Mouse (Mus musculus) left cerebral cortex, adult 18-20 months (tissue): ENCODE measurements around the gene Frat1. TPM values are rescaled to one million over a fixed set of nuclear protein-coding genes. Genes with fewer than 3 reads are reported as not detected.

Experiments used
- DNase-seq, 2 experiments: peaks; one replicate each; pipeline ENCODE4 v3.0.0; 2021 to 2022; ENCODE audit warnings: low spot score in 2 of 2, mixed read lengths in 1 of 2
- total RNA-seq, 2 experiments: library from RNA; stranded (reverse); gene quantifications; 2 replicates each; pipeline ENCODE4 v1.2.3; 2021

Gene Frat1
- total RNA-seq, 2 experiments from 2014 or later: 14.0 to 15.7 TPM

DNA sequence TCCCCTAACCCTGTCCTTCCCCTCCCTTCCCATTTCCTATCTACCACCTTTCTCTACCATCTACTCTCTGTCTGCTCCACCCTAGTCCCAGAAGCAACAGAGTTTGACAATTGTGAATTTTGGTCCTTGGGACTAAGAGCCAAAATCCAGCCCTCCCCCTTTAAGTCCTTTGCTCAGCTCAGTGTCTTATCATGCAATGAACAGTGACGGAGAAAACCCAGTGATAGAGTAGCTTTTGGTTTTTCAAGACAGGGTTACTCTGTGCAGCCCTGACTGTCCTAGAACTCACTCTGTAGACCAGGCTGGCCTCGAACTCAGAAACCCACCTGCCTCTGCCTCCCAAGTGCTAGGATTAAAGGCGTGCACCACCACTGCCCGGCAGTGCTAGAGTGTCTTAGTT is 16.4 kb upstream of the Frat1 start:
- no peak for DNase-seq

DNA sequence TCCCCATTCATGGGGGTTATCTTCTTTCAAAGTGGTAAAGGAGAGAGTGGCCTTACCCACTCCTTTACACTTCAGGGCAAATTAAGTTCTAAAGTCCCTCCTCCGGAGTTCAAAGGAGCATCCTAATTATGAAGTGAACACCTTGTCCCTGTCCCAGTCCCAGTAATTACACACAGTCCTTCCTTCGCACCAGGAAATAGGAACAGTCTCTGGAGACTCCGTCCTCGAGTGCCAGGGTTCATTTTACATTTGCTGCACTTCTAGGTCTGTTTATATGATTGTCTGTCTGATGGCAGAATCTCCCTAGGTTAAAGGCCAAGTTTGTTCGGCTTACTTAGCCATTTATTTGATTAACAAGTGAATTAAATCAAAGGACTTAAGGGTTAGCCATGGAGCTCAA is 13.4 kb upstream of the Frat1 start:
- no peak for DNase-seq

DNA sequence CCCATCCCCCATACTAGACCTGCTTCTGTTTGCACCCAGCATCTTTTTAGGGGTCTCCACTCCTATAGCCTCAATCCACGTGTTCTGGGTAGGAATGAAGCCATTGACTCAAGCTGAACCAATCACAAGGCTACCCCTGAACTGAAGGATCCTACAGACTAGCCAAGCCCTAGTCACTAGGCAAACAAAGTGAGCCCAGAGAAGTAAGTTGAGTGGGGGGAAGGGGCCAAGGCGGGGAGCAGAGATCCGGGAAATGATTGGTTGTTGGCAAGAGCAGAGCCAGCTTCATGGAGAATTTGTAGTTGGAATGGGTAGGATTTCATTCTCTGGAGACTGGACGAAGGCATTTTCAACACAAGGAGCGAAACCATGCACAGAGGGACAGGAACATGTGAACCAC is 12.9 kb upstream of the Frat1 start:
- no peak for DNase-seq

DNA sequence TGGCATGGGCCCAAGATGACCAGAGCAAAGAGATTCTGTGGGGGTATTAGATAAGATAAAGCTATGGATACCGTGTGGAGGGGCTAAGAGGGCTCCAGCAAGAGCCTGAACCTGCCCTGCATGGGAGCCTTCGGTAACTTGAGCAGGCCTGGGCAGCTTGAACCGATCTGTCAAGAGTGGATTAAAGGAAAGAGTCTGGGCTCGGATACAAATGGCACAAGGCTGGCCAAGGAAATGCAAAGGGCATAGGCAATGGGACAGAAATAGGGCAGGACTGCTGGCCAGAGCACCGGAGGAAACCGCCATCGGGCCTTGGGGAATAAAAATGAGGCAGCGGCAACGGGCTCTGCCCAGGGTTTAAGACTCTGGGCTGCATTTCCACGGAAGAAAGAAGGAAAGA is 12.4 kb upstream of the Frat1 start:
- DNase-seq: no peak

DNA sequence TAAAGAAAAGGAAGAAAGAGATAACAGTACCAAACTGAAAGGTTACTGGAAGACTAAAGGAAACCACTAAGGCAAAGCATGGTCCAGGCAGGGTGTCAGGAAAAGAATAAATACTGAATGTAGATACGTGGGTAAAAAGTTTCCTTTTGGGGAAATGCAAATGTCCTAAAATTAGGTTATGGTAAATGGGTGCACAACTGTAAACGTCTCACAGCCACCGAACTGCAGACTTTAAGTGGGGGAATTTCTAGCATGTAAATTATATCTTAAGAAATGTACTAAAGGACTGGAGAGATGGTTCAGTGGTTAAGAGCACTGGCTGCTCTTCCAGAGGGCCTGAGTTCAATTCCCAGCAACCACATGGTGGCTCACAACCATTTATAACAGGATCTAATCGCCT is 11.0 kb upstream of the Frat1 start:
- no peak for DNase-seq

DNA sequence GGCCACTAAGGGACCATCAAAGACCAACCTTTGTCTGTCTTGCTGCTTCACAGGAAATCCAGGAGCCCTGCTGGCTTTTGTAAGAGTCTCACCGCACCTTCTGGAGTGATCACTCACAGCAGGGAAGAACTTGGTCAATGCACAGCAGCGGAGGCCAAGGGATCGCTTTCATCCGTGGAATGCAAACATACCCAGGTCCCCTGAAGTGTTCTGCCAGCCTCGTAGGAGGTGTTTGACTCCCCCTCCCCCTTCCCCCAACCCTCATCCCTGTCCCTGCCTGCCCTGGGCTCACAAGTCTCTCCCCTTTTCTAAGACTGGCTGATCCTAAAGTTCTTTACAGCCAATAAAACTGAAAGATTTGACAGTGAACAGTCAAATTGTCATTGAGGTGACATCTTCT is 8.3 kb upstream of the Frat1 start:
- DNase-seq: no peak

DNA sequence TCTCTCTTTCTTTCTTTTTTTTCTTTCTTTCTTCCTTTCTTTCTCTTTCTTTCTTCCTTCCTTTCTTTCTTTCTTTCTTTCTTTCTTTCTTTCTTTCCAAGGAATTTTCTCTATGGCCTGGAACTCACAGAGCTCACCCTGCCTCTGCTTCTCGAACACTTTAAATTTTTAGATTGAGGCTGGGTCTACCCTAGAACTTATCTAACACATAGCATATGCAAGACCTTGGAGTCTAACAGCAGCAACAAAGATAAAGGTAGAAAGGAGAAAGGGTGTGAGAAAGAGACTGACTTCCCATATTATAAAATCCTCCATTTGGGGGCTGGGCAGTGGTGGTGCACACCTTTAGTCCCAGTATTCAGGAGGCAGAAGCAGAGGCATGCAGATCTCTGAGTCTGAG is 7.2 kb upstream of the Frat1 start:
- no peak for DNase-seq

DNA sequence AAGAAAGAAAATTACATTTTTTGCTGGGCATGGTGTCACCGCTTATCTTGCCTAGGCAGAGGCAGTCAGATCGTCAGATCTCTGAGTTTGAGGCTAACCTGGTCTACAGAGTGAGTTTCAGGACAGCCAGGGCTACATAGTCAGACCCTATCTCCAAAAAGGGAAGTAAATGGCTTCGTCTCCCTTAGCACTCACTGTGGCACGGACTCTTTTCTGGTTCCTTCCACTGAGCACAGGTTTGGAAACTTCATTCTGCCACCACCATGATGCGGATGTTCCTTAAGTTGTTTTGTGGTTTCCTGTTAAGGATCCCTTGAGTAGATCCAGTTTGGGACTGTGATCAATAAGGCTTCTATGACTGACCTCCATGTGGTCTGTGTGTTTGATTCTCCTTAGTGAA is 4.8 kb upstream of the Frat1 start:
- DNase-seq: no peak

DNA sequence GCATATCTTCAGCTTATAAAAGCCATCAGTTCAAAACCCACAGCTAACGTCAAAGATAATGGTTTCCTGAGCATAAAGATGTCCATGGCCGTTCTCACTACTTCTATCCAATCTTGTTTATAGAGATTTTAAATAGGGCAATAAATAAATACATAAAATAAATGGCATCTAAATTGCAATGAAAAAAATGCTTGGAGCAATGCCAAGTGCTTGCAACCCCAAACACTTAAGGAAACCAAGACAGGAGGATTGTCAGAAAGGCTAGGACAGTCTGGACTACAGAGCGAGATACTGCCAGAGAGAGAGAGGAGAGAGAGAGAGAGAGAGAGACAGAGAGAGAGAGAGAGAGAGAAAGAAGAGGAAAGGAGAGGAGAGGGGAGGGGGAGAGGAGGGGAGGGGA is 3.2 kb upstream of the Frat1 start:
- no peak for DNase-seq

DNA sequence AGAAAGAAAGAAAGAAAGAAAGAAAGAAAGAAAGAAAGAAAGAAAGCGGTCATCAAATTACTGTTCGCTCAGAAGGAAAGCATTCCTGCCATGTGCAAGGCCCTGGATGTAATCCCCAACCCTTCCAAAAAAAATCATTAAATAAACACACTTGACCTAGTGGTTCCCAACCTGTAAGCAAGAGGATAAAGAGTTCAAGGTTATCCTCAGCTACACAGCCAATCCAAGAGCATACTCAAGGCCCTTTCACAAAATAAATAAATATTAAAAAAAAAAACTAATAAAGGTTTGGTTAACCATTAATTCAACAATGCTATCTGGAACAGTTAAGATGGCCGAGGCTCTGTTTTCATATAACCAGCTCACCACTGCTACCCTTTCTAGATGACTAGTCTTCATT is 829 bp upstream of the Frat1 start:
- no peak for DNase-seq

DNA sequence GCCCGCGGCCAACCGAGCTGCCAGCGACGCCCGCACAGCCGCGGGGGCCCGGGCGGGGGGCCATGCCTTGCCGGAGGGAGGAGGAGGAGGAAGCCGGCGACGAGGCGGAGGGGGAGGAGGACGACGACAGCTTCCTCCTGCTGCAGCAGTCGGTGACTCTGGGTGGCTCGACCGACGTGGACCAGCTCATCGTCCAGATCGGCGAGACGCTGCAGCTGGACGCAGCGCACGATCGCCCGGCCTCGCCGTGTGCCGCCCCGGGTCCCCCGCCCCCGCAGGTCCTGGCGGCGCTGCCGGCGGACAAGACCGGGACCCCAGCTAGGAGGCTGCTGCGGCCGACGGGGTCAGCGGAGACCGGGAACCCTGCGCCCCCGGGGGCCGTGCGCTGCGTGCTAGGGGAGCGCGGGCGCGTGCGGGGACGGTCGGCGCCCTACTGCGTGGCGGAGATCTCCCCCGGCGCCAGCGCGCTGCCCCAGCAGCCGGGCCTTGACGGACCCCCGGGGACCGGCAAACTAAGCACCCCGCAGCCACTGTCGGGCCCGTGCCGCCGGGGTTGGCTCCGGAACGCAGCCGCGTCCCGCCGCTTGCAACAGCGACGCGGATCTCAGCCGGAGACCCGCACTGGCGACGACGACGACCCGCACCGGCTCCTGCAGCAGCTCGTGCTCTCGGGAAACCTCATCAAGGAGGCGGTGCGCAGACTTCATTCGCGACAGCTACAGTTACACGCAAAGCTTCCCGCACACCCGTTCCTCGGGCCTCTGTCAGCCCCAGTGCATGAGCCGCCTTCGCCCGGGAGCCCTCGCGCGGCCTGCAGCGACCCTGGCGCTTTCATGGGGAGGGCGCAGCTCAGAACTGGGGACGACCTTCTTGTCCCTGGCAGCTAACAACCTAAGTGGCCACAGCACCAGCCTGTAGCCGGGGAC is 599 bp downstream of the Frat1 start:
- peak; percentile 57 to 64 for DNase-seq

DNA sequence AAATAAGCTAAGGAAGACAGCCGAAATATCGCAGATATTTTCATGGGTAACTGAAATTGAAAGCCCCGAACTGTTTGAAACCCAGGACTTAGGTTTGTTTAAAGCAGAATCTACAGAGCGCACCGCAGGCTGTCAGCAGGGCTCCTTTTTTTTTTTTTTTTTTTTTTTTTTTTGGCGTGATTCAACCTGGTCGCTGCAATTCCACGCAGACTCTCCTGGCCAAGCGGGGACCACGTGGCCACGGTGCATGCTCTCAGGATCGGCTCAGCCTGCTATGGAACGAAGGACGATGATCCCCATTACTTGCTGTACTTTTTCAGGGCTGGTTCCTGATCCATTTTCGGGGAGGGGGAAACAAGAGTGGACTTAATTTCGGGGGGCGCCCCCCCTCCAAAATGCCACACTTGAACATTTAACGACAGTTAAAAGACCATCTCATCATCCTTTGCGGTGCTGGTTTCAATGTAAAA is 1.4 kb downstream of the Frat1 start:
- peak; percentile 26 to 48 for DNase-seq

DNA sequence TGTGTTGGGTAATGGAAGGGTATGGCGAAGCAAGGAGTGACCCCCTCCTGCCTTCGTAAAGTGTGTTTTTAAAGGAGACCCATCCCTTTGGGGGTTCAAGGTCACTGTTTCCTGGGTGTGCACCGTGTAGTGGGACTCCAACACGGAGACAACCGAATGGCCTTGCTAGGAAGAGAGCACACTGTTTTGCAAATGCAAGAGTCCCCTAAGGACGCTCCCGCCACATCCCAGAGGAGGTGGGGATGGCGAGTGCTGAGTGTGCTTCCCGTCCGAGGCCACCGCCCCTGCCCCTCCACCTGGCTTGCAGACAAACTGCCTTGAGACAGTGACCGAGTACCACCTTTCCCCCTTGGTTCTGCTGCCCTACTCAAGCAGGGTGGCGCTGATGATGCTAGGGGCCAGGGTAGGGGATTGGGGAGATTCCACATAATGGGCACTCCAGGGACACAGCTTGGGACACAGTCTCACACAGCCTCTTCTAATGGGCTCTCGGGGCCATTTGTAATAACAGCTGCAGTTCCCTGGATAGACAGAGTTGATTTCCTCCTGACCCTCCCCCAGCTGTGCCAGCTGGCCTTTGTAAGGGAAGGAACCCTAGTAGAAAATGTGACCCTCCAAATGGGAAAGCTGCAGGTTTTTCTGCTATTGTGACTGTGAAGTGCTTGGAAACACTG is 2.1 kb downstream of the Frat1 start:
- DNase-seq: no peak

DNA sequence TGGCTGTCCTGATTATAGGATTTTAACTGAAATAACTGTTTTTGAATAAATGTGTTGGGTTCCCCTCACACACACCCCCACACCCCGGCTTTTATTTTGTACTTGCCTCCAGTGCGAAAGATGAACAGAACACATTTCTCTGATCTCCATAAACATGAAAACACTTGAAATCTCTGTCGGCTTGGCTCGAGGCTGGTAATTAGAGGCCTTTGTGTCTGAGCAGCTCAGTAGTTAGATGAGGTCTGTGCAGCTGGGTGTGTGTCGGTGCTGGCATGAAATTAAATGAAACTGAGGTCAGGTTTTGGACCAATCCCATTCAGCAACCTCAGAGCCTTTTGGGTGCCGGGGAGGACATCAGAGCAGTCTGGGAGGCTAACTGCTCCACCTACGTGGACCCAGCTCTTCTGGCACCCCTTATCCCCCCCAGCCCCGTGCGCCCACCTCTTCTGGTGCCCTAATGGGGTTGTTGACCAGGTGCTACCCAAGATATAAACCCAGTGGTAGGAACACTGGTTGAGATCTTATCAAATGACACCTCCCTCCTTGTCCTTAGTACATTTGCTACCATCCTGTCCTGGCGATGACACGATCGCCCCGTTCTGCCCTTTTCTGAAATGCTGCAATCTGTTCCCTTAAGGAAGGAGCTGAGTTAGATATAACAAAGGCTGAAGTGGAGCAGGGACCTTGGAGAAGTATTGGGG is 2.9 kb downstream of the Frat1 start:
- no peak for DNase-seq

DNA sequence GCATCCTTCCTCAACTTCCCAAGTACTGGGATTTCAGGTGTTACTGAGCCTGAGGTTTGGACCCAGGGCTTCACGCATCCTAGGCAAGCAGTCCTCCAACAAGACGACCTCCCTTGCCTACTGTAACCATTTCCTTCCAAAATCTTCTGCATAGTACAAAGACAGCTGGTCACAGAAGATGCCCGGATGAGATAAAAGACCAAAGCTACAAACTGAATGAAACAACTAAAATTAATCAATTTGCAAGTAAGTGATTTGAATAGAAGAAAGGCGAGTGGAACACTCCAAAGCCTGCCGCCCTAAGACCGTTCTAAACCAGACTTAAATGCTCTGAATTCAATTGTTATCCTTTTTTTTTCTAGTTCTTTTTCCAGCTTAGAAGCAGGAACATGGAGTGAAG is 5.6 kb downstream of the Frat1 start:
- DNase-seq: no peak

DNA sequence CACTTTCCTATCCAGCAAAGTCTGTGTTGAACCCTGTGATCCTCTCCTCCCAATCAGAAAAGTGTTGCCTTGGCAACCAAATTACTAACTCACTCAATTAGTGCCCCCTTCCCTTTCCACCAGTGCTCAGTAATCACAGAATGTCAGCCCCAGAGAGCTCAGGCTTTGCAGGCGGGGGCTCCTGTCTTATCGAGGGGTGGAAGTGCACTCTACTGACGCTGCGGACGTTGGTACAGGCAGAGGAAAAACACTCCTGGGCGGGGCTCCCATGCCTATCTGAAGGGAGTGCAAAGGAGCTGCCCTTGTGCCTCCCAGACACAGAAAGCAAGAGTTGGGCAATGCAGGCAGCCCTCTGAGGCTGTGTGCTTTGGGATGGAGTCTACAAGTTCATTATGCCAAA is 6.0 kb downstream of the Frat1 start:
- peak in 1 of 2 experiments; percentile 7 for DNase-seq

DNA sequence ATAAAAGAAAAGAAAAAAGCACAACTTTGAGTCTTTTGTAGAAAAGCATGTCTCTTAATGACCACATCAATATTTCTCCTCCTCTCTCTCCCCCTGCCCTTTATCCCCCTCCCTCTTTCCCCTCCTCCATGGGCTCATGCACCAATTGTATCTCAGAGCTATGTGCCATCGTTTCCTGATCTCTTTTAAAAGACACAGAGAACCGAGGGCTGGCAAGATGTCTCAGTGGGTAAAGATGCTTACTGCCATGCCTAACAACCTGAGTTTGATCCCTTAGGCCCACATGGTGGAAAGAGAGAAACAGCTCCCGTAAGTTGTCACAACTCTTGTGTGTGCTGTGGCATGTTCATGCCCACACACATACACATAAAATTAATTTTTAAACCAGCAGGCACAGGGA is 6.9 kb downstream of the Frat1 start:
- no peak for DNase-seq

DNA sequence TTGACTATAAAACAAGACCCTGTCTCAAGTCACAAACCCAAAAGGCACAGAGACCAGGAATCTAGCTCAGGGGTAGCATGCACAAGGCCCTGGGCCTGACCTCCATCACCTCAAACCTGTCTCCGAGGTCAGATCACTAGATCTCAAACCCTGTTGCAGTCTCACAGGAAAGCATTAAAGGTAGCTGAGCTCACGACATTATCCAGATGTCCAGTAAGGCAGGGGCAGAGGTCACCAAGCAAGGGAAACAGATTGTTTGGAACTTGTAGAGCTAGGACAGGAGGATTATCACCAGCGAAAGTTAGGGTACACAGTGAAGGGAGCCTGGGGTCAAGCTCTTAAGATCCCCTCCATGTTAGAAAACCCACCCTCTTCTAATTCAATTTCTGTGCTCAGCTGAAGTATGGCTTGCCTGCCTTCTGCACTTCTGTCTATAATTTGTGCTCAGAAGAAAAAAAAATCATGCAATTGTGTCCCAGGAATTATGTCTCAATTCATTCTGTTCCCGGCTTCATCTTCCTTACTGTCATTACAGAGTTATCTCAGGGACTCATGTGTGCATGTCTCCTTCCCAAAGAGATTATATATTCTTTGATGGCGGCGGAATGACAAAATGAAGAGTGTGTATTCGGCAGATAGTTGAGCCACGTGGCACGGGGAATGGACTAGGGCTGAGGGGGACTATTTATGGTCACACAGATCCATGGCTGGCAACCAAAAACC is 7.6 kb downstream of the Frat1 start:
- no peak for DNase-seq

DNA sequence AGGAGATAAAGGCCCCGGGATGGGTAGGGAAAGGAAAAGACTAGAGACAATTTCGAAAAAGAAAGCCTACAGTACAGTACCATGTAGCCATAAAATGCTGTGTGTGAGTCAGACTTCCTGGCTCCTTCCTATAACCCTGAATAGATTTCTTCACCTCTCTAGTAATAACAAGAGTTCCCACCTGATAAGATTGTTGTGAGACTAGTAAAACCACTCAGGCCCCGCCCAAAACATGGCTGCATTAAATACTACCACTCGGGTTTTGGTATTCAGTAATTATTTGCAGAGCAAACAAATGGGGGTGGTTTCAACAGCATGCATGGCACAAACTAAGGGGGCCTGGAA is 8.1 kb downstream of the Frat1 start:
- DNase-seq: no peak

DNA sequence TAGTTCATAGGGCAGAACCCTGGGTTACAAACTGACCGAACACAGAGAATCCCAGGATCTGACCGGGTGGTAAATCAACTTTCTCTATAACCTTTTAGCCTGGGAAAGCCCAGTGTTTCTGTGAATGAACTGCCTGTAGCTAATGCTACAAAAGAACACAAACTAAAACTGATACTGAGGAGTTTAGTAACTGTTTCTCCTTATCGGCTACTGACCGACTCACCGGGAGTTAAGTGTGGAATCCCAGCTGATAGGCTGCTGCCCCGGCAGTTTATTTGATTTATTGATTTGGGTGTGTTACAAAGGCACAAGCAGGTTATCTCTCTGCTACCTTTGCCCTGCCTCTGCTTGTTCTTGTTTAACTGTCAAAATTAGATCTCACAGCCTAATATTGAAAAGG is 9.0 kb downstream of the Frat1 start:
- DNase-seq: no peak

DNA sequence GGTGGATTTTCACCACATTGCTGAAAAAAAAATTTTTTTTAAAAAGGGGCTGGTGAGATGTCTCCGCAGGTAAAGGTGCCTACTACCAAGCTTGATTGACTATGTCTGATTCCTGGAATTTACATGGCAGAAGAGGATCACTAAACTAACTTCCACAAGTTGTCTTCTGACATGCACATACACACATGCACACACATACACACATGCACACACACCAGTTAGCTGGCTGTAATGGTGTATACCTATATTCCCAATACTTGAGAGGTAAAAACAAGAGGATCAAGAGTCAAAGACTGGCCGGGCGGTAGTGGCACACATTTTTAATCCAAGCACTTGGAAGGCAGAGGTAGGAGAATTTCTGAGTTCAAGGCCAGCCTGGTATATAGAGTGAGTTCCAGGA is 9.9 kb downstream of the Frat1 start:
- DNase-seq: no peak
